Mouse (Mus musculus): ENCODE results near the gene Ppp1cc. TPM values are rescaled to one million over a fixed set of nuclear protein-coding genes. Genes with fewer than 3 reads are reported as not detected.

Ppp1cc gene
- polyA plus RNA-seq, 1 experiment, result 52.2 TPM

GRCm38 (mm10) chr5:122125211-122125760 lies 32.8 kb upstream of the Ppp1cc start:
- Histone ChIP-seq H3K36me3 (replicated peaks; ENCODE audit: low read length) (no peaks in the 10 kb centered on the region), H3K9me3 (peaks cover 4% of the 10 kb centered on the region), H3K4me3 (replicated peaks) (no peak overlapping the region), H3K4me1 (peaks cover 15% of the 10 kb centered on the region), H3K27me3 (replicated peaks) (peaks cover 46% of the 10 kb centered on the region)
- TF ChIP-seq FLI1 (IDR thresholded peaks at IDR 0.05; ENCODE audit: low read length) (no peak), GATA1 (IDR thresholded peaks at IDR 0.05; ENCODE audit: borderline replicate concordance, low read length) (no peak)

DNA sequence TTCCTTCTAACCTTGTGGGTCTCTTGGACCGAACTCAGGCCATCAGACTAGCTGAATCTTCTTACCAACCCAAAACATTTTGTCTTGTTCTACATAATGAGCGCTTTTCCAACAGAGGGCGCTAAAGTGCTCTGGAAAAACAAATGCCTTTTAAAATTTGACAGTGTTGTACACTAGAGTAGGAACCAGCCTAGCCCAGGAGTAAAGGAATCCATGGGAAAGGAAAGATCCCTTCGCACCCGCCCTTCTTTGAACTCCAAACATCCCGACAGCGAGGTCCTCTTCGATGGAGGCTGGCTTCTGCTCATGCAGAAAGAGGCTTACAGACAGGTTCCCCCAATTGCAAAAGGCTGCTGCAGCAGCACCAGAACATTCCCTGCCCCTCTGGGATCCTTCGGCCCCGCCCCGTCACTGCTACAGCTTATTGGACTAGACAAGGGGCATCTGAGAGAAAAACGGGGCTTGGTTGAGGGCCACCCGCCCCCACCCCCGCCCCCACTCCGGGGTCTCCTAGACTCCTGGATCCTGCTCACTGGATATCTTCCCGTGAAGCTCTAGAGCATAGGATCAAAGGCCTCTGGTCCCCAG lies 28.9 kb upstream of the Ppp1cc start:
- Histone ChIP-seq H3K9me3 (peaks cover 4% of the 10 kb centered on the region), H3K4me1 (peaks cover 36% of the 10 kb centered on the region), H3K27me3 (replicated peaks) (peaks cover 28% of the 10 kb centered on the region), H3K36me3 (replicated peaks; ENCODE audit: low read length) (no peaks in the 10 kb centered on the region), H3K4me3 (replicated peaks) (no peak overlapping the region)
- TF ChIP-seq GATA1 (IDR thresholded peaks at IDR 0.05; ENCODE audit: borderline replicate concordance, low read length) (no peak), FLI1 (IDR thresholded peaks at IDR 0.05; ENCODE audit: low read length) (no peak)

GRCm38 (mm10) chr5:122130341-122130998 lies 27.6 kb upstream of the Ppp1cc start:
- H3K9me3 ChIP-seq, result peaks cover 4% of the 10 kb centered on the region
- H3K4me3 ChIP-seq (replicated peaks), result peak overlapping the region; percentile 39
- no peak for TF ChIP-seq GATA1 (IDR thresholded peaks at IDR 0.05; ENCODE audit: borderline replicate concordance, low read length)
- TF ChIP-seq FLI1 (IDR thresholded peaks at IDR 0.05; ENCODE audit: low read length), result no peak
- H3K27me3 ChIP-seq (replicated peaks), result peaks cover 26% of the 10 kb centered on the region
- no peaks in the 10 kb centered on the region for H3K36me3 ChIP-seq (replicated peaks; ENCODE audit: low read length)
- peaks cover 40% of the 10 kb centered on the region for H3K4me1 ChIP-seq

DNA sequence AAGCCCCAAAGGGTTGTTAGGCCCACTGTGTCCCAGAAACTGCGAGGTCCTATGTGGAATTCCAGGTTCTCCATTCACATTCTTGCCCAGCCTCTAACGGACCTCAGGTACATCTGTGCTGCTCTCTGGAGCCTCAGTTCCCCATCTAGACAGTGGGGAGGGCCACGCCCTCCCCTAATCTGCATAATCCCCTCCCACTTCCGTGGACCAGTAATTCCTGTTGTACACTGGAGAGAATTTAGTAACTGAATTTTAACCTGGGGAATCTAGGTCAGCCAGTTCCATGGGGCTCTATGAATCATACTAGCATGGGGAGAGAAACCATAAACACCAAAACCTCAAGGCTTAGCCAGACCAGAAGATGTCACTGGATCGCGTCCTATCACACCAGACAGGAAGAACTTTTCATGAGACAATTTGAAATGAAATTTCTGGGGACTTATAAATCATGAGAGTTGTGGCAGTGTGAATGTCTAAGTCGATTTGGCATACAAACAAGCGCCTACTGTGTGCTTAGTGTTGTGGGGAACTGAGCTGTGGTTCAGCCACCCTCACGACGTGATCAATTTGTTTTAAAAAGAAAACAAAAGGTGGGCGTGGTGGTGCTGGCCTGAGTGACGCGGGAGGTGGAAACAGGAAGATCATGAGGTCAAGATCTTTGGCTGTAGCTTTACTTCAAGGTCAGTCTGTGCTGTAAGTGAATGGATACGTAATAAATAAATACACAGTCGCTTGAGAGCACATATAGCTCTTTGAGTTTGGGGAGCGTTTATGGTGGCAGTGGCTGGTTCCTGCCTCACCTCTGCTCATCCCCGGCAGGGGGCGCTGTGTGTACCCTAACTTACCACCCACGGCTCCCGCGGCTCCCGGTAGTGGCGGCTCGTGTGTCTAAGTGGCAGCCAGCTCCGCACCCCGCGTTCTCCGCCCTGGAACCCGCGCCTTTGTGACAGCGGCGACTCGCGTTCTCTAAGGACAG lies 26.7 kb upstream of the Ppp1cc start:
- Histone ChIP-seq H3K4me3 (replicated peaks) (peak overlapping the region; percentile 92), H3K9me3 (peaks cover 2% of the 10 kb centered on the region), H3K4me1 (peaks cover 40% of the 10 kb centered on the region), H3K27me3 (replicated peaks) (peaks cover 28% of the 10 kb centered on the region), H3K36me3 (replicated peaks; ENCODE audit: low read length) (no peaks in the 10 kb centered on the region)
- TF ChIP-seq FLI1 (IDR thresholded peaks at IDR 0.05; ENCODE audit: low read length), result no peak
- TF ChIP-seq GATA1 (IDR thresholded peaks at IDR 0.05; ENCODE audit: borderline replicate concordance, low read length), result no peak

- H3K4me3 ChIP-seq (replicated peaks), result peak overlapping the region; percentile 92
- H3K36me3 ChIP-seq (replicated peaks; ENCODE audit: low read length), result no peaks in the 10 kb centered on the region
- TF ChIP-seq GATA1 (IDR thresholded peaks at IDR 0.05; ENCODE audit: borderline replicate concordance, low read length), result no peak
- TF ChIP-seq FLI1 (IDR thresholded peaks at IDR 0.05; ENCODE audit: low read length), result no peak
- no peaks in the 10 kb centered on the region for H3K9me3 ChIP-seq
- peaks cover 45% of the 10 kb centered on the region for H3K4me1 ChIP-seq
- peaks cover 27% of the 10 kb centered on the region for H3K27me3 ChIP-seq (replicated peaks)
These were observed 25.7 kb upstream of the Ppp1cc start for GRCm38 (mm10) chr5:122132167-122133049.

- Histone ChIP-seq H3K27me3 (replicated peaks) (peaks cover 28% of the 10 kb centered on the region), H3K36me3 (replicated peaks; ENCODE audit: low read length) (no peaks in the 10 kb centered on the region), H3K9me3 (no peaks in the 10 kb centered on the region), H3K4me1 (peaks cover 45% of the 10 kb centered on the region), H3K4me3 (replicated peaks) (no peak overlapping the region)
- TF ChIP-seq GATA1 (IDR thresholded peaks at IDR 0.05; ENCODE audit: borderline replicate concordance, low read length), result no peak
- no peak for TF ChIP-seq FLI1 (IDR thresholded peaks at IDR 0.05; ENCODE audit: low read length)
These were observed 25.1 kb upstream of the Ppp1cc start for GRCm38 (mm10) chr5:122133050-122133389.

GRCm38 (mm10) chr5:122134395-122135289 lies 23.4 kb upstream of the Ppp1cc start:
- Histone ChIP-seq H3K27me3 (replicated peaks) (peaks cover 35% of the 10 kb centered on the region), H3K4me1 (peaks cover 37% of the 10 kb centered on the region), H3K4me3 (replicated peaks) (no peak overlapping the region), H3K9me3 (no peaks in the 10 kb centered on the region), H3K36me3 (replicated peaks; ENCODE audit: low read length) (no peaks in the 10 kb centered on the region)
- TF ChIP-seq FLI1 (IDR thresholded peaks at IDR 0.05; ENCODE audit: low read length), result no peak
- no peak for TF ChIP-seq GATA1 (IDR thresholded peaks at IDR 0.05; ENCODE audit: borderline replicate concordance, low read length)

GRCm38 (mm10) chr5:122135290-122135882 lies 22.7 kb upstream of the Ppp1cc start:
- Histone ChIP-seq H3K36me3 (replicated peaks; ENCODE audit: low read length) (no peaks in the 10 kb centered on the region), H3K4me1 (peaks cover 32% of the 10 kb centered on the region)

More at GRCm38 (mm10) chr5:122135290-122135882, 22.7 kb upstream of the Ppp1cc start:
- peaks cover 35% of the 10 kb centered on the region for H3K27me3 ChIP-seq (replicated peaks)
- H3K4me3 ChIP-seq (replicated peaks), result no peak overlapping the region
- H3K9me3 ChIP-seq, result no peaks in the 10 kb centered on the region
- no peak for TF ChIP-seq GATA1 (IDR thresholded peaks at IDR 0.05; ENCODE audit: borderline replicate concordance, low read length)
- TF ChIP-seq FLI1 (IDR thresholded peaks at IDR 0.05; ENCODE audit: low read length), result no peak

All from megakaryocyte, embryonic 14.5 days (primary cell).